9 mouse cellular contexts compared by ENCODE assay signal in the genomic region with DNA sequence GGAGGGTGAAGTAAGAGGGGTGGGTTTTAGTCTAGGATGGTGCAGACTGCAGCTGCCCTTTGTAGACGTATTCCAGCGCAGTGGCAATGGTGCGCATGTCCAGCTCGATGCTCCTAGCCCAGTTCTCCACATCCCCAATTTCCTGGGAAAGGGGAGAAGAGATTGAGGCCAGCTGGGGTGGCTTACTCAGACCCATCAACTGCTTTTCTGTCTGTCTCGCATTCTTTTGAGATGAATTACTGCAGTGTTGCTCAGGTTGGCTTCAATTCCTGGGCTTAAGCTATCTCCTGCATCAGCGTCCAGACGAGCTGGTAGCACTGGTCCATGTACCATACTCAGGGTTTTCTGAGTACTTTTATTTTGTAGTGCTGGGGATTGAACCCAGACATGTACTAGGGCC. TPM values are rescaled to one million over a fixed set of nuclear protein-coding genes. Genes with fewer than 3 reads are reported as not detected.
DNase-seq lines count a peak whose midpoint lies in the region; ATAC-seq and TF ChIP-seq lines count a peak whose summit lies in the region.
"Had no signal": no experiment of that assay in that cellular context is flagged by ENCODE, and none has a peak within 500 bp of the region (broad histone marks: within the 10 kb centered on the region; RNA-seq: fewer than 3 reads in every experiment).

No protein-coding gene starts in this region.

- no peak overlapping the region for H3K9ac ChIP-seq in kidney, embryonic 15.5 days
- no peak overlapping the region for H3K9ac ChIP-seq in midbrain, embryonic 15.5 days

- WGBS in cerebellum, adult 2 months = 60% methylated on average over 7 of the region's 7 CpGs
- 82% methylated on average over 7 of the region's 7 CpGs for WGBS in kidney, embryonic 15.5 days
- 77% methylated on average over 7 of the region's 7 CpGs for WGBS in midbrain, embryonic 15.5 days

- peaks cover 37% of the 10 kb centered on the region for H3K36me3 ChIP-seq in kidney, embryonic 15.5 days
- no peaks in the 10 kb centered on the region for H3K36me3 ChIP-seq in midbrain, embryonic 15.5 days (replicated peaks)

- no peaks in the 10 kb centered on the region for H3K27me3 ChIP-seq in cerebellum, adult 2 months (ENCODE audit: control insufficient read depth, insufficient read depth, low read length)
- no peaks in the 10 kb centered on the region for H3K27me3 ChIP-seq in kidney, embryonic 15.5 days
- H3K27me3 ChIP-seq in midbrain, embryonic 15.5 days (replicated peaks) = no peaks in the 10 kb centered on the region

- no peak for ATAC-seq in kidney, embryonic 15.5 days (replicated peaks; ENCODE audit: low FRiP score)
- ATAC-seq in midbrain, embryonic 15.5 days (replicated peaks) = no peak
- ATAC-seq in erythroid progenitor cell, adult 5-6 weeks (replicated peaks; ENCODE audit: low FRiP score, poor library complexity, severe bottlenecking) = no peak

- DNase-seq in cerebellum, adult 2 months = no peak
- no peak for DNase-seq in cerebellum, postnatal 4 days (ENCODE audit: low spot score in 2 of 2)
- DNase-seq in kidney, adult 8-10 months = no peak
- no peak for DNase-seq in thymus, postnatal 4 days
- DNase-seq: spleen, adult 18-20 months had no signal

- no peak for TF ChIP-seq POLR2A in cerebellum, adult 2 months (IDR thresholded peaks at IDR 0.05; ENCODE audit: borderline replicate concordance, insufficient read depth, low read length)

- no peak overlapping the region for H3K4me2 ChIP-seq in kidney, embryonic 15.5 days
- no peak overlapping the region for H3K4me2 ChIP-seq in midbrain, embryonic 15.5 days

- peaks cover 51% of the 10 kb centered on the region for H3K4me1 ChIP-seq in cerebellum, adult 2 months (ENCODE audit: control insufficient read depth, insufficient read depth, low read length)
- H3K4me1 ChIP-seq in kidney, embryonic 15.5 days = peaks cover 52% of the 10 kb centered on the region
- H3K4me1 ChIP-seq in brown adipose tissue, adult 24 weeks (ENCODE audit: control insufficient read depth, insufficient read depth, insufficient read length, low read length) = peaks cover 11% of the 10 kb centered on the region; the same call in 1 of the 2 replicates
- peaks cover 22% of the 10 kb centered on the region for H3K4me1 ChIP-seq in midbrain, embryonic 15.5 days

- no peaks in the 10 kb centered on the region for H3K9me3 ChIP-seq in kidney, embryonic 15.5 days (replicated peaks)
- no peaks in the 10 kb centered on the region for H3K9me3 ChIP-seq in midbrain, embryonic 15.5 days

- peak overlapping the region; percentile 73 for H3K27ac ChIP-seq in cerebellum, adult 2 months (ENCODE audit: insufficient read depth, low read length)
- H3K27ac ChIP-seq in kidney, embryonic 15.5 days = peak overlapping the region; percentile 70
- H3K27ac ChIP-seq in brown adipose tissue, adult 24 weeks (replicated peaks; ENCODE audit: low read depth, low read length) = peak overlapping the region; percentile 30
- 0 out of 2 replicates have a peak overlapping the region, but pooled peaks have one; percentile 38 for H3K27ac ChIP-seq in midbrain, embryonic 15.5 days

- no peak for TF ChIP-seq CTCF in cerebellum, adult 2 months (IDR thresholded peaks at IDR 0.05; ENCODE audit: borderline replicate concordance, insufficient read depth, low read depth, low read length)

- H3K4me3 ChIP-seq in cerebellum, adult 2 months (replicated peaks; ENCODE audit: insufficient read depth, low read depth, low read length) = no peak overlapping the region
- H3K4me3 ChIP-seq in kidney, embryonic 15.5 days (replicated peaks) = no peak overlapping the region
- no peak overlapping the region for H3K4me3 ChIP-seq in brown adipose tissue, adult 24 weeks (ENCODE audit: insufficient read depth, low read depth, low read length)
- H3K4me3 ChIP-seq in midbrain, embryonic 15.5 days = no peak overlapping the region

RNA-seq across cellular contexts. Expression of a gene that starts 2.7 kb away (rescaled TPM):
- polyA plus RNA-seq in cerebellum, adult 2 months (2012; rRNA removed) = 37.0 and 45.7 TPM in 2 replicates
- 15.3 and 18.8 TPM in 2 replicates for polyA plus RNA-seq in kidney, embryonic 15.5 days (2015; fragmentation: Nextera tagmentation; extraction: Ambion mirVana)
- polyA plus RNA-seq in brown adipose tissue, adult 24 weeks (2012; ENCODE audit: insufficient read depth, insufficient read length, missing spikeins) = 10.9 and 11.5 TPM in 2 replicates
- 12.9 and 15.4 TPM in 2 replicates for polyA plus RNA-seq in midbrain, embryonic 15.5 days (2015; fragmentation: Nextera tagmentation; extraction: Ambion mirVana)
- total RNA-seq in erythroid progenitor cell, adult 5-6 weeks (2015; ENCODE audit: low replicate concordance) = 11.7 TPM in 1 of 2 replicates, not detected in the other
- total RNA-seq in erythroid progenitor cell, adult 5-6 weeks (2017; ENCODE audit: low replicate concordance) = 20.1 TPM in 1 of 2 replicates, not detected in the other

RNA-seq across cellular contexts. Expression of a gene that starts 3.9 kb away (rescaled TPM):
- polyA plus RNA-seq in cerebellum, adult 2 months (2012; rRNA removed) = 350 and 357 TPM in 2 replicates
- polyA plus RNA-seq in kidney, embryonic 15.5 days (2015; fragmentation: Nextera tagmentation; extraction: Ambion mirVana) = 220 and 231 TPM in 2 replicates
- 297 and 417 TPM in 2 replicates for polyA plus RNA-seq in brown adipose tissue, adult 24 weeks (2012; ENCODE audit: insufficient read depth, insufficient read length, missing spikeins)
- polyA plus RNA-seq in midbrain, embryonic 15.5 days (2015; fragmentation: Nextera tagmentation; extraction: Ambion mirVana) = 259 and 262 TPM in 2 replicates
- 49.0 and 51.2 TPM in 2 replicates for total RNA-seq in erythroid progenitor cell, adult 5-6 weeks (2015; ENCODE audit: low replicate concordance)
- 15.5 and 37.2 TPM in 2 replicates for total RNA-seq in erythroid progenitor cell, adult 5-6 weeks (2017; ENCODE audit: low replicate concordance)

RNA-seq across cellular contexts. Expression of a gene that starts 13.7 kb away (rescaled TPM):
- polyA plus RNA-seq in cerebellum, adult 2 months (2012; rRNA removed) = 96.2 and 106 TPM in 2 replicates
- 3.6 and 4.2 TPM in 2 replicates for polyA plus RNA-seq in kidney, embryonic 15.5 days (2015; fragmentation: Nextera tagmentation; extraction: Ambion mirVana)
- 23.2 and 28.5 TPM in 2 replicates for polyA plus RNA-seq in brown adipose tissue, adult 24 weeks (2012; ENCODE audit: insufficient read depth, insufficient read length, missing spikeins)
- 5.1 and 5.5 TPM in 2 replicates for polyA plus RNA-seq in midbrain, embryonic 15.5 days (2015; fragmentation: Nextera tagmentation; extraction: Ambion mirVana)
- not detected in 2 replicates for total RNA-seq in erythroid progenitor cell, adult 5-6 weeks (2015; ENCODE audit: low replicate concordance)
- total RNA-seq in erythroid progenitor cell, adult 5-6 weeks (2017; ENCODE audit: low replicate concordance) = not detected in 2 replicates

RNA-seq across cellular contexts. Expression of a gene that starts 19.2 kb away (rescaled TPM):
- polyA plus RNA-seq in cerebellum, adult 2 months (2012; rRNA removed) = 108 and 110 TPM in 2 replicates
- polyA plus RNA-seq in kidney, embryonic 15.5 days (2015; fragmentation: Nextera tagmentation; extraction: Ambion mirVana) = 671 and 731 TPM in 2 replicates
- 59.5 and 73.6 TPM in 2 replicates for polyA plus RNA-seq in brown adipose tissue, adult 24 weeks (2012; ENCODE audit: insufficient read depth, insufficient read length, missing spikeins)
- 154 and 184 TPM in 2 replicates for polyA plus RNA-seq in midbrain, embryonic 15.5 days (2015; fragmentation: Nextera tagmentation; extraction: Ambion mirVana)
- 57.4 and 85.1 TPM in 2 replicates for total RNA-seq in erythroid progenitor cell, adult 5-6 weeks (2015; ENCODE audit: low replicate concordance)
- total RNA-seq in erythroid progenitor cell, adult 5-6 weeks (2017; ENCODE audit: low replicate concordance) = 17.7 and 28.4 TPM in 2 replicates

RNA-seq across cellular contexts. Expression of a gene that starts 28.4 kb away (rescaled TPM):
- 13.6 and 14.8 TPM in 2 replicates for polyA plus RNA-seq in cerebellum, adult 2 months (2012; rRNA removed)
- polyA plus RNA-seq in kidney, embryonic 15.5 days (2015; fragmentation: Nextera tagmentation; extraction: Ambion mirVana) = 7.2 and 8.7 TPM in 2 replicates
- 1.0 and 1.3 TPM in 2 replicates for polyA plus RNA-seq in brown adipose tissue, adult 24 weeks (2012; ENCODE audit: insufficient read depth, insufficient read length, missing spikeins)
- polyA plus RNA-seq in midbrain, embryonic 15.5 days (2015; fragmentation: Nextera tagmentation; extraction: Ambion mirVana) = 10.3 and 10.9 TPM in 2 replicates
- 0.36 TPM in 1 of 2 replicates, not detected in the other for total RNA-seq in erythroid progenitor cell, adult 5-6 weeks (2015; ENCODE audit: low replicate concordance)
- total RNA-seq in erythroid progenitor cell, adult 5-6 weeks (2017; ENCODE audit: low replicate concordance) = not detected in 2 replicates
